Mouse (Mus musculus) duodenum, adult 2 months (tissue): ENCODE data around the gene Copb1. TPM values are rescaled to one million over a fixed set of nuclear protein-coding genes. Genes with fewer than 3 reads are reported as not detected.

Experiments
- polyA plus RNA-seq: library from polyadenylated mRNA; depleted of rRNA; stranded (reverse); fragments of >200 nt; gene quantifications from 2 replicates; pipeline ENCODE4 v1.2.3, GENCODE M21; 2012; ENCODE audit warnings: low replicate concordance; rRNA removed

The Copb1 gene
- 9.5 and 12.3 TPM in 2 replicates for polyA plus RNA-seq

GRCm38 (mm10) chr7:114253885-114254833 is at the start of gene Copb1:
Copb1 (minus strand) TSS chr7:114254711.

GRCm38 (mm10) chr7:114276005-114276752 is 21.7 kb upstream of the Copb1 start, which contains the start of gene Psma1:
Psma1 (minus strand) TSS chr7:114276118.

Other genes with a start within 250 kb of the Copb1 start
- gene Rras2, start 136.9 kb downstream of the Copb1 start, polyA plus RNA-seq: 21.4 and 39.5 TPM in 2 replicates
- gene Psma1, start 21.4 kb upstream of the Copb1 start, polyA plus RNA-seq: 23.1 and 28.9 TPM in 2 replicates
- gene Pde3b, start 160.6 kb upstream of the Copb1 start, polyA plus RNA-seq: 1.5 and 1.9 TPM in 2 replicates